Mouse (Mus musculus) brain, adult 10 weeks (tissue): ENCODE data around the gene Frat1. TPM values are rescaled to one million over a fixed set of nuclear protein-coding genes. Genes with fewer than 3 reads are reported as not detected.

ENCODE experiments used
- polyA plus RNA-seq: library from polyadenylated mRNA; stranded (reverse); fragments of 350-450 nt; fragmentation: Illumina TruSeq; extraction: RNeasy Lipid Tissue Mini Kit (QIAGEN cat#74804); gene quantifications from one replicate; pipeline ENCODE4 v1.2.3, GENCODE M21; 2015; ENCODE audit warnings: low read depth, low replicate concordance

Frat1 gene
- 7.6 TPM for polyA plus RNA-seq

DNA sequence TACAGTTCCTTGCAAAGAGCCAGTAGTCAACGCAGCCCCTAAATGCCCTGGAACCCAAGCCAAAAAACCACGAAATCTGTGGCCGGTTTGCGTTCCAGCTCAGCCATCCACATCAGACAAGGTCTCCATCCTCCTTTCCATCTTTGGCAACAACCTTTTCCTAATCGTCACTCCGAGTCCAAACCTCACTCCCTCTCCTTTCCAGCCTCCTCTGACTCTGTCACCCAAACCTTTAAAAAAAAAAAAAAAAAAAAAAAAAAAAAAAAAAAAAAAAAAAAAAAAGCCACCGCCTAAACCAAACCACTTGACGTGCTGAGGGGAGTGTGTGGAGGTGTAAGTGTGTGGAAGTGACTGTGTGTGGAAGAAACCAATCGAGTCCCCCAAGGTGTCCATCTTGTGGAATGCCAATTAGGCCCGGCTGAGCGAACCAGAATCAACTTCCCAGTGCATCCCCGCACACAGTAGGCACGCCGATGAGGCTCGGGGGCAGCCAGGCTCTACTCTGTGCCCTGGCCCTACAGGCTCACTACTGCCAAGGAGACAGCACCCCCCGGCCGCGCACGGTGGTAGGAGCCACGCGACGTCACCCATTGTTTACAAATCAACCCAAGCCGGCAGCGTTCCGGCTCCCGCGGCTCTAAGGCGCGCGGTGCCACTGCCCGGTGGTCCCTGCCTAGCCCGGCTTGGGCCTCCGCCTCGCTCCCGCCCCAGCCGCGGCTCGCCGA is at the start of gene Frat1:
TSS of gene Frat1 (plus strand) at position 590 of the 725 bp plus-strand sequence.

DNA sequence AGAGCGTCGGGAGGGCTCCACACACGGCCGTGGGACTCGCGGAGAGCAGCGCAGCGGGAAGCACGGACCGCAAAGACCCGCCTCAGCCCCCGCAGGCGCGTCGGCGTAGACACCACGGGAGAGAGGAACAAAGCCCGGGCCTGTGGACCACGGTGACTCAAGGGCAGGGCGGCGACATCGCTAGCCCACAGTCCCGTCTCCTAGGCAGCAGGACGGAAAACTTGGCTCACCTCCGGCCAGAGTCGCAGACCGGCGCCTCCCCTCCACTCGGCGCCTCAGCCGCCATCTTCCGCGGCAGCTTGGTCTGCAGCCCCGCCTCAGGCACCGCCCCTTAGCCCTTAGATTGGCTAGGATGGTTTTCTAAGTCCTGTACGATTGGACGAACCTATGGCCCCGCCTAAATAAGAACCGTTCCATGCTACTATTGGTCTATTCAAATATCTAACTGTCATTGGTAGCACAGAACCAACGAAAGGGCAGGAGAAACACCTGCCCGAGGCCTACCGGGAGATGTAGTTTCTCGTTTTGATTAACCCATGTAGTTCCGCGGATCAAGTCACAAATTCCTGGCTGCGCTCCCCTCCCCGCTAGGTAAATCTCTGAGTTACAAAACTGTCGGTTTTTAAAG is 27.9 kb upstream of the Frat1 start, which contains the start of gene Arhgap19:
TSS of gene Arhgap19 (minus strand) at position 306 of the 628 bp plus-strand sequence.

DNA sequence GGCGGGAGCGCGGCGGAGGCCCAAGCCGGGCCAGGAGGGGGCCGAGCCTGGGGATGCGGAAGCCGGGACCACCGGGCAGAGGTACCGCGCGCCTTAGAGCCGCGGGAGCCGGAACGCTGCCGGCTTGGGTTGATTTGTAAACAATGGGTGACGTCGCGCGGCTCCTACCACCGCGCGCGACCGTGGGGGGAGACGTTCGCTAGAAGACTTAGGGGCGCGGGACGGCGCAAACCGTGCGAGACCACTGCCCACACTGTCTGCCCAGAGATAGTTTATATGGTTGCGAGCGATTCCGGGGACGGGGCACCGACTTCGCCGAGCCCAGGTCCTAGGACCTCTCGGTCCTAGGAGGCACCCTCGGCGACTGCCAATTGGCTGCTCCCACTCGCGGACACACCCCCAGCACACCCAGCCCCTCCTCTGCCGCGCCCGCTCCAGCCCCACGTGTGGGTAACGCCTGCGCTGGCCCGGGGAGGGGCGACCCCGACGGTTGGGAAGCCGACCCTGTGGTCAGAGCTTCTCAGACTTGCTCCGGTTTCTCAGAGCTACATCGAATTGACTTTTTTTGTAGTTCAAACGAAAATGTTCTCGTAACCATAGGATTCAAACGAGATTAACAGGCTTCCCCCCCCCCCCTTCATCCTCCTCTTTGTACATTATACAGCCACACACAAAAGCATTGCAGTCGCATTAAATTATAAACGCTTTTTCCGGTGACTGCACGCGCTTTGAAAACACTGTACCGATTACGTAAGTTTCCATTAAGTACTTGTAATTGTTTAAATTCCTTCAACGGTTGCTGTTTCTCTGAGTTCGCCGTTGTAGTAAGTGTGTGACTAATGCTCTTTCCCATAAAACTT is 18.5 kb downstream of the Frat1 start, which contains the start of gene Frat2:
TSS of gene Frat2 (minus strand) at position 141 of the 860 bp plus-strand sequence.

Other genes with a start within 250 kb of the Frat1 start
- 1.6 TPM for gene Gm340, start 247.6 kb upstream of the Frat1 start, polyA plus RNA-seq
- 28.5 TPM for gene Slit1, start 86.3 kb upstream of the Frat1 start, polyA plus RNA-seq
- gene Arhgap19, start 27.9 kb upstream of the Frat1 start, polyA plus RNA-seq: 2.4 TPM
- gene Frat2, start 18.2 kb downstream of the Frat1 start, polyA plus RNA-seq: 3.2 TPM
- 18.4 TPM for gene Rrp12, start 66.2 kb downstream of the Frat1 start, polyA plus RNA-seq
- gene Pgam1, start 82.0 kb downstream of the Frat1 start, polyA plus RNA-seq: 759 TPM
- gene Exosc1, start 103.5 kb downstream of the Frat1 start, polyA plus RNA-seq: 26.2 TPM
- gene Zdhhc16, start 103.5 kb downstream of the Frat1 start, polyA plus RNA-seq: 47.2 TPM
- gene Mms19, start 151.2 kb downstream of the Frat1 start, polyA plus RNA-seq: 21.3 TPM
- gene Ubtd1, start 151.8 kb downstream of the Frat1 start, polyA plus RNA-seq: 12.3 TPM
- 0.43 TPM for gene Ankrd2, start 206.0 kb downstream of the Frat1 start, polyA plus RNA-seq
- gene Hoga1, start 215.6 kb downstream of the Frat1 start, polyA plus RNA-seq: 1.6 TPM
- not detected for gene 4933411K16Rik, start 222.3 kb downstream of the Frat1 start, polyA plus RNA-seq